Mouse (Mus musculus): ENCODE results near the gene Itprip.

DNA sequence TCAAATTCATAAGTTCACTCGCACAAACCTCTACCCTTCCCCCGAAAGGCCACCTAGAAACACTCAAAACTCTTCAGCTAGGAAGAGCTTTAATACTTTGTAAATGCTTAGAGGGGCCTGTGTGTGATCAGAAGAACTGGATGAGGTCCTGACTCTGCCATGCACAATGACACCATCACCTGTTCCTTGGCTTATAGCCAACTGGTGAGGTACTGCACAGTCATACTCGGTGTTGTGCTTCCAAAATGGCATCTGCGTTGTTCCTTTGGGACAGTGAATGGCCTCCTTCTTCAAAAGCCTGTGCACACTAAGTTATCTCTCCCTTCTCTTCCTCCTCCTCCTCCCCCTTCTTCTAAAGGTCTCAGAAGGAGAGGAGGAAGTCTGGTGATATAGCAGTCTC is 8.3 kb downstream of the Itprip start:
- TF ChIP-seq CTCF (IDR thresholded peaks at IDR 0.05; ENCODE audit: low read depth, low read length) (no peak), POLR2A (IDR thresholded peaks at IDR 0.05; ENCODE audit: borderline replicate concordance, low read depth, low read length) (no peak)
